Mouse (Mus musculus) adrenal gland, postnatal 25 days (tissue): ENCODE data around the gene Faap24. TPM values are rescaled to one million over a fixed set of nuclear protein-coding genes. Genes with fewer than 3 reads are reported as not detected.

Source experiments
- DNase-seq: peaks from one replicate; pipeline ENCODE4 v3.0.0; 2021; ENCODE audit warnings: mixed read lengths
- long read RNA-seq: library from polyadenylated mRNA; stranded (forward); transcript quantifications from one replicate; pipeline ENCODE4 v2.0.0, GENCODE M21; 2021
- total RNA-seq: library from RNA; stranded (reverse); gene quantifications from 2 replicates; pipeline ENCODE4 v1.2.3, GENCODE M21; 2021

Faap24 gene
- 8.6 and 11.9 TPM in 2 replicates for total RNA-seq
- long read RNA-seq, transcript Faap24-201 (4 exons, 1,857 nt): major isoform, 10 of 12 reads
- long read RNA-seq, partial matches to known transcripts: 0 of 12 reads
- long read RNA-seq, other reads (novel, unspliced or antisense): 0 of 12 reads

DNA sequence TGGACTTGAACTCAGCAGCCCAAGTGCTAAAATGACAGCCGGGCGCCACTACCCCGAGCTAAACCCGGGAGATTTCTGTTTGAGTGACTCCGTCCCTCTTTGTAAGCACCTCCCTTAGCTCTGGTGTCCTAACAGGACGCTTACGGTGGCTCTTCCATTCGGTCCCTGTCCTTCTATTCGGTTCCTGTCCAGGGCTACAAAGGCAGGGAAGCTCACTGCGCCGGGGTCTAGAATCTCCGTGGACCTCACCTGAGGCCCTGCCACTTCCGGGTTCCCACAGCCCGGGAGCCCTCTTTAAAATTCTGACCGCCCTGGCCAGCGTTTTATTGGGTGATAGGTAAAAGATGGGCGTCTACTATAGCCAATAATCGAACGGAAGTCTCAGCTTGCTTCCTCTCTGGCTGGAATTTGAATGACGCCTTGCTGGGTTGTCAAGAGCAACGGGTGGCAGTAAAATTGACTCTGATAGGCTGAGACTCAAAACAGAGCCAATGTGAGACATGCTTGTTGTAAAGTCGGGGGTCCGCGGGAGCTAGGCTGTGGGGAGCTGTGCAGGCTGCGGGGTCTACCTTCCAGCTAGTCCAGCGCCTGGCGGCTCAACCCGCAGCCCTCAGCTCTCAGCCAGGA, at the start of gene Faap24, which contains the start of gene Cep89:
TSS of gene Faap24 (minus strand) at position 295 of the 627 bp plus-strand sequence.
TSS of gene Cep89 (plus strand) at position 494 of the 627 bp plus-strand sequence.
- DNase-seq: peak; percentile 81

DNA sequence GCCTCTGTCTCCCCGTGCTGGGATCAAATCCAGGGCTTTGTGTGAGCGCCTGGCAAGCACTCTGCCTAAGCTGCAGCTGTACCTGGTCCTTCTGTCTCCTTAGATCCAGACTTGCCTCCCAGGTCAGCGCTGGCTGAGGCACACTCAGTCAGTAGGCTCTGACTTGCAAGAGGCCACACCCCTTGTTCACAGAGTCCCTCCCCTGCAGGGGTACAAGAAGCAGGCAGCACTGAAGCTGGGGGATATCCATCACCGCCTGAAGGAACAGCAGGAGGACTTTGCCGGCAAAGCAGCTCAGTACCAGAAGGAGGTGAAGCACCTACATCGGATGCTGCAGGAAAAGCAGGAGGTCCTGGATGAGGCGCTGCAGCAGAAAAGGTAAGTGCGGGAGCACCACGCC, 38.6 kb upstream of the Faap24 start:
- DNase-seq: no peak

DNA sequence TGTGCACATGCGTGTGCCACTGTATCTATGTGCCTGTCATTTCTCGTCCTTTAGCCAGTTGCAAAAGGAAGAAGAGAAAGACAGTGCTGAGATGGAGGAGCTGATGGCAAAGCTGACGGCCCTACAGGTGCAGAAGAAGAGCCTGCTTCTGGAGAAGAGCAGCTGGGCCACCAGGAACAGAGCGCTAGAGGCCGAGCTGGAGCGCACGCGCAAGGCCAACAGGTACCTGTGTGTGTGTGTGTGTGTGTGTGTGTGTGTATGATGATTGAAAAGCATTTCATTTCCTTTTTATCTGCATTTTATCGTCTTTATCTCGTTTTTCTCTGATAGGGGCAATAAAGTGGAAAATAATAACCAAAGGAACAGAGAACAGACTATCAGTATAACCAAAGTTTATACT, 31.5 kb upstream of the Faap24 start:
- DNase-seq: no peak

DNA sequence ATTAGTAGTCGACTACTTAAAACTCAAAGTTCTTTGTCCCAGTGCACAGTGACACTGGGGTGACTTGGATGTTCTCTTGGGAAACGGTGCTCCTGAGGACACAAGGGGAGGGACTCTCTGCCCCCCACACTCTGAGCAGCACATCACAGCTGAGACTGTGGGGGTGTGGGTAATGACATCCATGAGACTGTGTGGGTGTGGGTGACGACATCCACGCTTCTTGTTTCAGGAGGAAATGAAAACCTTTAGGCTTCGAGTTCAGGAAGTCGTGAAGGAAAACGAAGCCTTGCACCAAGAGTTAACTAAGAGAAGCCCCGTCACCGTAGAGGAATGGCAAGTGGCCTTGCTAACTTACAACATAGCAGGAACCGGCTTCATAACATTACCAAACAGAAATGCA, 26.4 kb upstream of the Faap24 start:
- DNase-seq: no peak

DNA sequence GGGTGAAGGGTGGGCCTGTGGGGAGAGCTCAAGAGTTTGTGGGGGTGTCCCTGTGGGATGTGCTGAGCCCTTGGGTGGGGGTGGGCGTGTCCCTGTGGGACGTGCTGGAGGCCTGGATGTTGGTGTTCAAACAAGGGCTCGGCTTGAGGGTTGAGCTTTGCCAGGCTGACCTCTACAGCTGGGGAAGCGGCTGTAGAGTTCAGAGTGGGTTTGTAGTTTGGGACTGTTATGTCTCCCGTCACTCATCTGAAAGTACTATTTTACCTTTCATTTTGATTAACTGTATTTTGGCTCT, 20.0 kb upstream of the Faap24 start:
- no peak for DNase-seq

DNA sequence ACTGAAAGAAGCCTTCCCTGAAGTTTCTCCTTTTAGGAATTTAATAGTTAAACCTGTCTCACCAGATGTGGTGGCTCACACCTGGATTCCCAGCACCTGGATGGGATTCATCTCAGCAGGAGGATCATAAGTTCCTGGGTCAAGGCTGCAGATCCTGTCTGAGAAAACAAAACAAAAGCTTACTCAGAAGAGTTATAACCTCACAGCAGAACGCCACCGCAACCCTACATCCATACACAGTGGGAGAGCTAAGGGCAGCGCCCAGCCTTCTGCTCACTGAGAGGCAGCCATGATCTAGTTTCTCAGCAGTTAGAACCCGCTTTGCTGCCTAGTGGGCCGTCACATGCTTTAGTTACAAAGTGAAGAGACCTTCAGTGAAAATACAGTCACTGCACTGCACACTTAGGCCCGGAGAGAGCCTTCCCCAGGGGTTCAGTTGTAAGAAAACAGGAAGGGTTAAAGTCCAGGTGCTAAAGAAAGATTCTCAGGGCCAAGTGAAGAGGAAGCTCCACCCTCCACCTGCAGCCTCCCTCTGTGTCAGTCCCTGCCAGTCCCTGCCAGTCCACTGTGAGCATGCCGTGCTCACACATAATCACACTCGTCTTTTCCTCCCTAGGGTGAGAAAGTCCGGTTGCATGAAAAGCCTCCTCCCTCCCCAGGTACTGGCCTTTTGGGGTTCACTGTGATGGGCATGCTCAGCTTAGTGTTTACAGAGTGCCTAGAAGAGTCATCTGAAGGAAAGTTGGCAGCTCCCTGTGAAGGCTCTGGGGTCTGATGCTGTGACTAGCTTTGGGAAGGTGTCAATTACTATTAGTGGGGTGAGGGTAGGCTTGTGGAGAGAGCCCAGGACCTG, 19.4 kb upstream of the Faap24 start:
- no peak for DNase-seq

DNA sequence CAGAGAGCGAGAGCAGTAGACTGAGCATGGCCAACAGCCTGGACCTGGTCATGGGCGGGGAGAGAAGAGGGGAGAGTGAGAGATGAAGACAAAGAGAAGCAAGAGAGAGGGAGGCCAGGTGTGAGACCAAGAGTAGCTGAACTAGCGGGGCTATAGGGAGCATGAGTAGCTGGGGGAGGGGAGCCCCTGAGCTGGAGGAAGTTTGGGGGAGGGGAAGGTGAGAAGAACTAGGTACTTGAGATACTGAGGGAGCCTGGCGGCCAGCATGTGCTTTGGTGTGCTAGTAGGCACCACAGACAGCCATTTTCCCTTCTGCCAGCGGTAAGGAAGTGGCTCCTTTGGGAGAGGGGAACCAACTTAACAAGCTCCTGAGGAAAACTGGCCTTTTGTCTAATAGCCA, 18.6 kb upstream of the Faap24 start:
- no peak for DNase-seq

DNA sequence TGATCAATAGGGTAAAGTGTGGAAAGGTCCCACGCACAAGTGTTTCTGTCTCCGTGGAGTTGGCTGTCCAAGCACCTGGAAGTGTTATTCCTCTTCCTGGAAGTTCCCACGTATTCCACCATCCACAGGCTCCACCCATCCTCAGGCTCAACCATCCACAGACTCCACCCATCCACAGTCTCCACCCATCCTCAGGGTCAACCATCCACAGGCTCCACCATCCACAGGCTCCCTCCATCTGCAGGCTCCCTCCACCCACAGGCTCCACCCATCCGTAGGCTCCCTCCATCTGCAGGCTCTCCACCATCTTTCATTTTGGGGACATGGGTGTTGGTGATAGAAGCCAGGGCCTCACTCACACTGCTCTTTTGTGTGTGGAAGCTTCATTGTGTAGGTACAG, 4.5 kb upstream of the Faap24 start:
- DNase-seq: no peak

DNA sequence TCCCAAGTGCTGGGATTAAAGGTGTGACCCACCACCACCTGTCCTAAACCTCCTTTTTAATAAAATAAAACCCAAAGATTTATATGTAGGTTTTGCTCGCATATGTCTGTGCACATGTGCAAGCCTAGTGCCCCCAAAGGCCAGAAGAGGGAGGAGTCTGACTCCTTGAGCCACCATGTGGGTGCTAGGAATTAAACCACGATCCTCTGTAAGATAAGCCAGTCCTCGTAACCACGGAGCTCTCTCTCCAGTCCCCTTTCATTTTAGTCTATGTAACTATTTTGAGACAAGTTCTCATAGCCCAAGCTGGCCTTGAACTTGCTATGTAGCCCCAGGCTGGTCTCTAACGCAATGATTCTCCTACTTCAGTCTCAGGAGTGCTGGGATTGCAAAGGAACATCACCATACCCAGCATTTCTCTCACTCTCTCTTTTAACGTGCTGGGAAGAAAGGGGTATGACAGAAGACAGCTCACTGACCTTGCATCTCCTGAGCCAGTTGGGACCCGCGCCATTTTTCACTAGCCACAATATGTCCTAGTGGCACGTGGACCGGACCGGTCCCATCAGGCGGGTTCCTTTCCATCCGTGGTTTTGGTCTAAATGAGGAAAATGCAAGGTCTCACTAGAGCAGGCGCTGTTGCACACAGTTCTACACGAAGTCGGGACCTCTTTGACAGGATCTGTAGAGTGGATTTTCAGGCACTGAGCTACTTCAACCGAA, 741 bp downstream of the Faap24 start:
- no peak for DNase-seq

DNA sequence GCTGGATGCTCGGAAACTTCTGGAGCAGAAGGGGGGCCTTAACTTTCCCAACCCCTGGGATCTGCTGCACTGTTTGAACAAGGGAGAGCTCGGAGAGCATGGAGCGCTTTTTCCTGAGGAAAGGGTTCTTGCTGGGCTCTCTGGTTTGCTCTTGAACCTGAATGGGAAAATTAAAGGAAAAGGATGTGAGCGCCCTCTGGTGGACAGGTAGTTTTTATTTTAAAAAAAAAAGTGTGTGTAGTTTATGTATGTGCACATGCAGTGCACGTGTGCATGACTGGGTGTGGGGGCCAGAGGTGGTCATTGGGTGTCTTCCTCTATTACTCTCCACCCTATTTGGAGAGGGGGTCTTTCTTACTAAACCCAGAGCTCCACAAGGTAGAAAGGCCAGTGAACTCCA, 3.7 kb downstream of the Faap24 start:
- no peak for DNase-seq

DNA sequence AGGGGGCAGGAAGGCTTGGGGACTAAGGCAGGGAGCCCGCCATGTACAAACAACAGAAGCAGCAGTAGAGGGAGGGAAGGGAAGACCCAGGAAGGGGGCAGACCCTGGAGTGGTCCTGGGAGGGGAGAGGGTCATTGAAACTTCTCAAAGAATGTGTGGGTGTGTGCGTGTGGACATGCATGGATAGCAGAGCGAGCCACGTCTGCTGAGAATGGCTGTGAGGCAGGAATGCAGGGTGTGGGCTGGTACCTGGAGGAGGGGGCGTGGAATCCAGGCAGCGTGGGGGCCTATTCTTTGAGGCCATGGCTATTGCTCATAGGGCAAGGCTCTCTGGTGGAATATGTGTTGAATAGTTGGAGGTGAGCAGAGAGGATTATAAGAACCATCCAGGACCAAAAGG, 7.9 kb downstream of the Faap24 start:
- DNase-seq: no peak

DNA sequence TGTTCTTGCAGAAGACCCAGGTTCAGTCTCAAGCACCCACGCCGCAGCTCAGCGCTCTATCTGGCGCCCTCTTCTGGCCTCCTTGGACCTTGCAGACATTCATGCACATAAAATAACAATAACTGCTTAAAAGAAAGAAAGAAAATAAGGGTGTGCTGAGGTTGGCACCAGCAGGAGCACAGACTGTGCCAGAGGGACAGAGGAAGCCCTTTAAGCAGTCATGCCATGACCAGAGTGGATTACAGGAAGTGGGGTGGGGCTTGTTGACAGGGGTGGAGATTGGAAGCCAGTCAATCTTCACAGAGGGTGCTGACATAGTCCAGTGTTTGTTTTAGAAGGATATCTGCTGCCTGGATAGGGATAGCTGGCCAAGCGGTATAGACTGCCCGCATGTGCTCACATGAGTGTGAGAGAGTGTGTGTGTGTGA, 10.1 kb downstream of the Faap24 start:
- DNase-seq: no peak

DNA sequence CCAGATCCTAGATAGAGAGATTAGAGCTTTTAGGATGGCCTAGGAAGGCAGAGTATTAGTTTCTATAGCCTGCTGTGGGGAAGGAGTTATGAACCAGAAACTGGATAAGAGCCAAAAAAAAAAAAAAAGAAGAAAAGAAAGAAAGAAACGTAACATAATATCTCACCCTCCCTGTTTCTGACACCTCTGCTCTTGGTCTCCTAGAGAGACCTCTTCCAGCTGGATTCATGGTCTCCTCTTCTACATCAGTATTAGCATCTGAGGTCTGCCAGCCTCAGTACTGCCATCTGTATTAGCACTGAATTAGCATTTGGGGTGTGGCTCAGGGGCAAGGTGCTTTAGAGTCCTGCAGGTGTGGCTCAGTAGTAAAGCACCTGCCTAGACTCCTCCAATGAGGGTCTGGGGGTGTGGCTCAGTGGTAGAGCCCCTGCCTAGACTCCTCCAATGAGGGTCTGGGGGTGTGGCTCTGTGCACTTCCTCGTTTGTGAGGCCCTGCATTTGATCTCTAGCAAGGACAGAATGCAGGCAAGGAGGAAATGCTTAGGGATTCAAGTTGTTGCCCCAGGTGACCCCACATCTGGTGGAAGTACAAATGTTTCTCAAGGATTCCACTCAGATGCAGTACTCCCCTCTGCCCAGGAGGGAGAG, 13.8 kb downstream of the Faap24 start:
- DNase-seq: no peak

DNA sequence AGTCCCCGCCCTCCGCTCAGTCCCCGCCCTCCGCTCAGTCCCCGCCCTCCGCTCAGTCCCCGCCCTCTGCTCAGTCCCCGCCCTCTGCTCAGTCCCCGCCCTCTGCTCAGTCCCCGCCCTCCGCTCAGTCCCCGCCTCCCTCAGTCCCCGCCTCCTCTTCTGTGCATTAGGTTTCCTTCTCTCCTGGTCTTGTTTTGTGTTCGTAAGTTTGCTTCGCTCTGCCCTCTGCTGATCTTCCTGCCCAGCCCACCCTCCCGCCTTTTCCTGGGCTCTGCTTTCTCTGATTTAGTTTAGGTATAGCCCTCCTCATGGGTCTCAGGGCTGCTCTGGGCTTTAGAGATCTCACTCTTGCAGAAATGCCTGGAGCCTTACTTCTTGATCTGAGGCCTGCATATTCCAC, 14.8 kb downstream of the Faap24 start:
- no peak for DNase-seq

DNA sequence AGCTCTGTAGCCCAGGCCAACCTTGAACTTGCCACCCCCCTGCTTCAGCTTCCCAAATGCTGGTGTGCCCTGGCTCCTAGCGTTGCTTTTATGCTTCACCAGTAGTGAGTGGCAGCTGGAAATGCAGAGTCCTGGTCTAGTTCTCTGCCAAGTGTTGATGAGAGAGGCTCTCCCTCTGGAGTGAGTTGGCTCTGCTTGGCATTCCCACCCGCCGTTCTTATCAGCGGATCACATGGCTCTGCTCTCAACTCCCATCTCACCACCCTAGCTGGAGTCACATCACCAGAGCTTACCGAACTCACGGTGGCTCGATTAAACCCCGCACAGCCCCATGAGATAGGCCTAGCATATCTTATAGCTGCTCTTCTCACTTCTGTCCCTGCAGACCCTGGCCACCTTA, 16.3 kb downstream of the Faap24 start:
- no peak for DNase-seq

DNA sequence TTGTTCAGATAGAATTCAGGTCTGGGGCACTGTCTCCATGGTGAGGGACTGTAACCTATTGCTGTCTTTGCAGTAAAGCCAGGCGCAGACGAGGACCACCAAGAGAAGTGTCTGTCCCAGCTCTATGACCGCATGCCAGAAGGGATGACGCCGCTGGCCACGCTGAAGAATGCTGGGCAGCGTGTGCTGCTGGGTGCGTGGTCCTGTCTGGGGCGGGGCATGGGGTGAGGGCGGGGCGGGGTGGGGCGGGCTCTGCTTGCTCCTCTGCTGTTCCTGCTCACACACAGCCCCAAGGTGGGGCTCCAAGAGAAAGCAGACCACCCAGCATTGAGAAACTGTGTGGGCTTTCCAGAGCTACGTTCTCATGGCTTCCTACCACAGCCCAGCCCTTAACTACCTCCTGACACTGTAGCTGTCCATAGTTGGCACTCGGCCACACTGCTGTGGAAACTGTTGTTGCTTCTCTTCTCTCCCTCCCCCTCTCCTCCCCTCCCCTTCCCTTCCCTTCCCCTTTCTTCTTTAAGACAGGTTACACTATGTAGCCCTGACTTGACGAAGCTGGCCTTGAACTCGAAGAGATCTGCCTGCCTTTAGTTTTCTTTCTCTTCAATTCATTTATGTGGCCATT, 17.0 kb downstream of the Faap24 start:
- DNase-seq: no peak

DNA sequence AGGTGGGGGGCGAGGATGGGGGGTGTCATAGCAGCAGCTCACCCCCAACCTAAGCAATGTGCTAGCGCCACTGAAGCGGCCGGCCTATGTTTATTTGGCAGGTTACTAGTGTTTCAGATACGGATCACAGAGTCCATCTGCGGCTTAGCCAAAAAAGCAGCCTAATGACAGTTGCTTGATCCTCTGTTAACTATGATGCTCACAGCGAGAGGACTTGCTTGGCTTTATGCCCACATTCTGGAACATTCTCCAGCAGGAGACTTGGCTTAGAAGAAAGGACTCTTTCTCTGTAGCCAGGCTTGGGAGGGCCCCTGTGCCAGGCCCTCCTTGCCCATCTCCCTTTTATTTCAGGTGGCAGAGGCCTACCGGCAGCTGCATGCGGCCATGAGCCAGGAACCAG, 20.0 kb downstream of the Faap24 start:
- DNase-seq: no peak

DNA sequence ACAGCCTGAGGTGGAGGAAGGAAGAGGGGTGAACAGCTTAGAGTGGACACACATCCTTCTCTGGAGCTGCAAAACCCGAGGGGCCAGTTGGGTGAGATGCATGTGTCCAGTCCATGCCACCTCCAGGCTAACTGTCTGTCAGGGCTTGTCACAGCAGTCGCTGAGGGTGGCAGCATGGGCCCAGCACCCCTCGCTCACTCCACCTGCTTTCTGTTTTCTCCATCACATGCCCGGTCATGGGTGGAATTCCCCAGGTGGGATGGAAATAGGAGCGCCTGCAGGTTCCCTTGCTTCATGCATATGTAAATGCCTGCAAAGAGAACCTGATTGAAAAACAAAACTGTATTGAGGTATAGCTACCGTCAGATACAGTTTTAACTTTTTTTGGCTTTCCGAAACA, 22.4 kb downstream of the Faap24 start:
- no peak for DNase-seq

DNA sequence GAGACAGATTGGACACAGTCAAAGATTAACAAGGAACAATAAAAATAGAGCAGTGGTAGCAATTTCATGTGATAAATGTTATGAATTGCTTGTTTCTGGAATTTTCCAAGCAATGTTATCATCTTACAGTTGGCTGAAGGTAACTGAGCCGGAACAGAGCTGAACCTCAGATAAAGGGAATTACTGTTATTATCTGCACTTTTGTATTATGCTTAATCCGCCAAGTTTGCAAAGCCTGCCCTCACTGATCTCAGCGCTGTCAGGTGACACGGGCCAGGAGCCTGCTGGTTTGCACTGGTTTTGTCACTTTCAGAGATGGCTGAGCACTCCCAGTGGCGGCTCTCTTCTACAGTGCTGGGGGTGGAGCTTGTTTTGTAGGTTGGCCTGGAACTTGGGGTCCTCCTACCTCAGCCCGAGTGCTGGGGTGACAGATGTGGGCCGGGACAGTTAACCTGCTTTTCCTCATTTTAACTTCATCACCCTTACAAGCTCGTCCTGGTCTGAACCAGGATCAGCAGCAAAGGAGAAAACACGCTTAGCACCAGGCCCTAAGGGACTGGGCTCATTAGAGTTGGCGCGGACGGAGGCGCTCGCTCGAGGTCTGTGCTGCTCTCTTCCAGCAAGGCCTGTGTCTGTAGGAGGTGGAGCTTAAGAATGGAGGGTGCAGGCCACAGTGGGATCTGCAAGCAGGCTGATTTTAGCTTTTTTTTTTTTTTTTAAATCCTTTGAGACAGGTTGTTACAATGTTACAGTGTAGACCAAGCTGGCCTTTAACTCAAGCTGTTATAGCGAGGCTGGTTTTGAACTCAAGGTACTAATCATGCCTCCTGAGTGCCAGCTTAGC, 23.3 kb downstream of the Faap24 start:
- no peak for DNase-seq

DNA sequence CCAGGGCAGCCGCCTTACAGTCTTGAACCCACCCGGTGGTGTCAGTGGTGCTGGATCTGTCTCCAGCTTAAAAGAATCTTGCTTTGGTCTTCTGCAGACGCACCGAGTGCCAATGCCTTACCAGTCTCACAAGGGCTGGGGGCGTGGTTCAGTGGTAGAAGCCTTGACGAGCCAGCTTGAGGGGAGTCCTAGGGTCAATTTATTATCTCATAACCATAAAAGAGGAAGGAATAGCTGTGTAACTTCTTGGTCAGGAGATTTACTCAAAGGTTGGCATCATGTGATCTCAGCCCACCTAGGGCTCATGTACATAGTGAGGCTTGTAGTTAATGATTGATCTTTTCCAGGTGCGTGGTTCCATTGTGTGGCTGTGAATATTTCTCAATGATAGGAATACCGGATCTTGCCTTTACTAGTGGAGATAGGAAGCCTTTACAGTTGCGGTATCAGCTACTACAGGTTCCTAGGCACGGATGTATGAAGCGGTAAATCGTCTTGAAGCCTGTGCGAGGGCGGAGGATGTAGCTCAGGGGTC, 24.1 kb downstream of the Faap24 start:
- DNase-seq: no peak

DNA sequence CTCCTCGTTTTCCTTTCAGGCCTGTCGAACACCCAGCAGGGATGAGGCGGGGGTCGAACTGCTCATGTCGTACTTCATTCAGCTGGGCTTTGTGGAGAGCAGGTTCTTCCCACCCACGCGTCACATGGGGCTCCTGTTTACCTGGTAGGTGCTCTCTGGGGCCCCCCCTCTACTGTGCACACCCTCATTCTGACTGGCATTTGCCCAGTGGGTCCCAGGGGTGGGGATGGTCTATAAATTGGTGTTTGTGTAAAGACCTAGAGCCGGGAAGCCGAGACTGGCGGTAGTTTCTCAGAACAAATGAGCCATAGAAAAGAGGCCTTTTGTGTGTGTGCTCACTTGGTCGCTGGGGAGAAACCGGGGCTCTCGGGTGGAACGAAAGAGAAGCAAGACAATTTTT, 25.5 kb downstream of the Faap24 start:
- no peak for DNase-seq
